Mouse (Mus musculus) frontal cortex, adult 2 months (tissue): ENCODE measurements at regions not wholly inside any gene's neighbourhood (a gene's known extent, or its start where the extent isn't known, plus 50 kb on each side); places are given as distances from the start of the nearest gene placed in this dataset.
A peak's percentile ranks its signal among the peaks of the same experiment; 100 is the strongest.

Source experiments
- DNase-seq, 2 experiments: peaks; one replicate each; pipeline ENCODE4 v3.0.0; 2022; ENCODE audit warnings: low spot score in 1 of 2; ENCODE audit errors: extremely low spot score in 1 of 2

DNA sequence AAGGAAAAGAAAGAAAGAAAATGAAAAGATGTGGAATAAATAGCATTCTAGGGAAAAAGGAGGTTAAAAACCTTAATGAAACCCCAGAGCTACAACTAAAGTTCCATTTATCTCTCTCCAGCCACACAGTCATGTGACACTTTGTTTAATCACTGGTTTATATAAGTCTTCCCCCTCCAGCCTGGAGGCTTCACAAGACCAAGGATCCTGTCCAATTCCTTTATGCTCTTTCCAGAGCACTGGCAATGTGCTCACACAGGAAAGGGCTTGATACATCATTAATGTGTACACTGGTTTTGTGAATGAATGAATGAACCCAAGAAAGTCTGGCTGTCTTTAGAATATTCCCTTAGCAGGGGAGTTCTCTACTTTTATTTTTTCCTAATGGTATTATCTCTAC lies 221.1 kb upstream of the Xrcc4 start:
- no peak for DNase-seq

DNA sequence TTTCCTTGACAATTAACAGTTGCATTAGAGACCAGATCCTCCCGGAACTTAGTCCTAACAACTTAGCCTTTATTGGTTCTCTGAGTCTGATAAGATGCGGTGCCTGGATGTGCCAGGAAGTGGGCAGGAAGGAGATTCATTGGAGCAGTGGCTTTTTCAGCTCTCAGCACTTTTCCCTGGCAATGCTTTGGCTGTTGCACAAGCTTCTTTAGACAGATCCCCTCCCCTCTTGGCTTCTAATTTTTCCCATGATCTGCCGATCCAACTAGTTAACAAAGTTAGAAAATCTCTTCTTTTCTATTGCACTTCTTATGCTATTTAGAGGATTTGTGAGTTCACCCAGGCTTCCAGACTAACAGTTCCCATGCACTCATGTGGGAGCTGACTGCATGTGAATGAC lies 211.1 kb upstream of the Xrcc4 start:
- DNase-seq: no peak

GRCm38 (mm10) chr13:90294648-90295007 lies 205.2 kb upstream of the Xrcc4 start:
- DNase-seq: no peak

DNA sequence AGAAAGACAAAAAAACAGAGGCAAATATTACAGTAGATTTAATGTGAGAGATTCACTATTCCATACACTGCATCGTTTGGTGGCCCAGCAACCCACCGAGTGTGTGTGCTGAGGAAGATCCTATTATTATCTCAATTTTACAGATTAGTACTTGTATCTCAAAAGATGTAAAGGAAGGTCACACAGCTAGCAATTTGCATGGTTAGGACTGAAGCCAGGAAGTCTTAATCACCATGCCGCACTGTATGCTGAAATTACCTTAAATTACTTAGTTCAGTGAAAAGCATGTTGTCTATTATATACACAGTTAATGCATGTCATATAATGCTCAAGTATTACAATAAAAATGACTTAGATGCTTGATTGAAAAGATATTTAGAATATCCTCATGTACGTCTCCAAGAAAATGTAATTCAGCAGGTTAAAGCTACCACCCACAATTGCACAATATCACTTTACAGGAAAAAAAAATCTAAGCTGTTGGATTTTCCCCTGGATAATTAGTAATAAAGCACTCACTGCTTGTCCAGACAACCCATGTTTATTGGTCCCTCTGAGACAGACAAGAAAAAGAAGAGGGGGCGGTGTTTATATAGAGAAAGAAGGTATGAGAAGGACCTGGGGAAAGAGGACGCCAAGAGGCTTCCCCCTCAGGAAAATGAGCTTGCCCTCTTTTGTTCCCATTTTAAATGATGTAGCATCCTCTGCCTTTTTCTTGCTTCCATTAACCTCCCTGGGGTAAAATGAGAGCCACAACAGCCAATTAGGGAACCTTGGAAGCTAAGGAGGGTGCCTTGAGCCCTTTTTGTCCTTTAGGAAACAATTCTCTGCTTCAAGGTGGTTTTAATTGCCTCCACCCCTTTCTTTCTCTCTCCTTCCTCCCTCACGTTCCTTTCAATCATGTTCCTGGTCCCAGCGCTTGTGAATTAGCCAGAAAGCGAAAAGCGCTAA lies 204.6 kb upstream of the Xrcc4 start:
- DNase-seq: no peak

- peak in 1 of 2 experiments; percentile 17 for DNase-seq
Observed at GRCm38 (mm10) chr13:90292905-90293304, 203.5 kb upstream of the Xrcc4 start.

DNA sequence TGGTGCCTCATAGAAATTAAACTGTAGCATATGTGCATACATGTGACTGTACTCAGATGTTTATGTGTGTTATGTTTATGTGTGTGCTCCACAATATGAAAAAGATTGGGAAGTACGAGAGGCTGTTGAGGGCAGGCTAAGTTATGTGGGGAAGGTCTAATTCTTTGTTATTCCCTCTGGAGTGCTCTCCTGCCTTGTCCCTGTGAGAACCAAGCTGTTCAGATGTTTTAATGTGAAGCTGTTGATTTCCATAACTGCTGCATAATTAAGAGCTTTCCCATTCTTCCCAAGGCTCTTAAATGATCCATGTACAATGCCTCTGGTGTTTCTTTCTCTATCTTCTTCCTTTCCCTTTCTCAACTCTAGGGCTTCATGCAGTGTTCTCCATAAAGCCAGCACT lies 202.7 kb upstream of the Xrcc4 start:
- no peak for DNase-seq

- no peak for DNase-seq
Observed at GRCm38 (mm10) chr13:90280976-90281375, 191.6 kb upstream of the Xrcc4 start.

DNA sequence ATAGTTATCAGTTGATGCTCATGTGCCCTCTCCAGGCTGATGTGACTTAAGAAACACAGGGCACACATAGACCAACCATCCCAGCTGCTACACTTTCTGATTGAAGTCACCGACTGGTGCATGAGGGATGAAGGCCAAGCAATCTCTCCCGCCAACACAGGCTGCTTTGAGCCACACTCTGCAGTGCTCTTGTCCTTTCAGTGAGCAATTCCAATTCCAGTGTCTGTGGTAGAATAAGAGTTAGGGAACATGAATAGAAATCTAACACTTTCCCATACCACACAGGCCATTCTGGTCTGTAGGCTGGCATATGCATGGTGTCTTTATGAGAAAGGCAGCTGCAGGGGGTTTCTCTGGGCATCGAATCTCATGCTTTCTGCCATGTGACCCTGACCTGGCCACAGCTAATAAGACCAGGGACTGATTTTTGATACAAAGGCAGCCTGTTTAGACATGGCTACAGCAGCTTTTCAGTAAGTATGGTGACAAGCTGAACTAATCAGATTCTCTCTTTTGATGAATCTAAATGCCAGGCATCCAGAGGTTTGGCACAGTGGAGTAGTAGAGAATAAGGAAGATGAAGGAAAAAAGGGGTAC lies 190.5 kb upstream of the Xrcc4 start:
- DNase-seq: peak in 1 of 2 experiments; percentile 9

GRCm38 (mm10) chr13:90279355-90279754 lies 189.9 kb upstream of the Xrcc4 start:
- DNase-seq: no peak

DNA sequence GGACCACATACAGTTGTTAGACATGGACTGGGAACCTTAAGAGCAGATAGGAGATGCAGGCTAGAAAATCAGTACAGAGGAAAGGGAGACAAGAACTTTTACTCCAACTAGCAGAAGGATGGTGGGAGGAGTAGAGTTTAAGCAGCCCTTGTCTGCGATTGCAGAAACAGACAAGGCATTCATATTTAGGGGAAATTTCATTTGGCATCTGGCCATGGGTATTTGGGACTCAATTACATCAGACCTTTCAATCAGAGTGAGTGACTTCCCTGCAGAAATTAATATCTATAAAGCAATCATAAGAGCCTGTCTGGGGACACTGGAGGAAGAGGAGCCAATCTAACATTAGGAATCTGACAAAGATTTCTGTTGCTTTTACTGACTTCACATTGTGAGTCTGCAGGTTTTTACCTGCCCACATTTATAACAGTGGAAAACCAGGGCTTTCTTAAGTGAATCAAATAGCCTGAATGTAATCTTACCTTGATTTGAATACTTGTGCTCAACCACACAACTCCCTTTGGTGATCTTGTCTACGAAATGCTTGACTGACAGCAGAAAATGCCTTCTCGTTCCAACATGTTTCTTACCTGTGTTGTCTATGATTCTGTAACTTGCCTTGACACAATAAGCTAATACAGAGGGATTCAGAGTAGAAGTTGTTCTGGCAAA lies 169.8 kb upstream of the Xrcc4 start:
- peak in 1 of 2 experiments; percentile 9 for DNase-seq

- DNase-seq: no peak
Observed at GRCm38 (mm10) chr13:90252981-90253380, 163.6 kb upstream of the Xrcc4 start.

- DNase-seq: no peak
Observed at GRCm38 (mm10) chr13:90245997-90246765, 156.8 kb upstream of the Xrcc4 start.

- no peak for DNase-seq
Observed at GRCm38 (mm10) chr13:90238331-90238730, 148.9 kb upstream of the Xrcc4 start.

GRCm38 (mm10) chr13:90233986-90234385 lies 144.6 kb upstream of the Xrcc4 start:
- DNase-seq: no peak

GRCm38 (mm10) chr13:90233561-90233960 lies 144.2 kb upstream of the Xrcc4 start:
- DNase-seq: no peak

DNA sequence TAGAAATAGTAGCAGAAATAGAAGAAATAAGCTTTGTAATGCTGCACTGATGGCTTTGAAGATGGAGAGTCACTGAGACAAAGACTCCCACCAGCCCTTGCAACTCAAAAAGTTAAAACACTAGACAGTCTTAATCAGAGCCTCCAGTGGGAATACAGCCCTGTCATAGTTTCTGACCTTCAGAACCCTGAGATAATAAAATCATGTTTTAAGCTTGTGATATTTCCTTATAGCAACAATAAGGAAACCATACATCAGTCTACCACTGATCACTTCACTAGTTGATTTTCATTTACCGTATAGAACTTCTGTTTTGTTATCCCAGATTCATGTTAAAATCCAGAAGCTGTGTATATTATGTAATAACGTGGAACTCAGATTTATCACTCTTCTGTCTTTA lies 139.7 kb upstream of the Xrcc4 start:
- no peak for DNase-seq

GRCm38 (mm10) chr13:90226212-90226611 lies 136.8 kb upstream of the Xrcc4 start:
- no peak for DNase-seq

GRCm38 (mm10) chr13:90212390-90212789 lies 123.0 kb upstream of the Xrcc4 start:
- no peak for DNase-seq

DNA sequence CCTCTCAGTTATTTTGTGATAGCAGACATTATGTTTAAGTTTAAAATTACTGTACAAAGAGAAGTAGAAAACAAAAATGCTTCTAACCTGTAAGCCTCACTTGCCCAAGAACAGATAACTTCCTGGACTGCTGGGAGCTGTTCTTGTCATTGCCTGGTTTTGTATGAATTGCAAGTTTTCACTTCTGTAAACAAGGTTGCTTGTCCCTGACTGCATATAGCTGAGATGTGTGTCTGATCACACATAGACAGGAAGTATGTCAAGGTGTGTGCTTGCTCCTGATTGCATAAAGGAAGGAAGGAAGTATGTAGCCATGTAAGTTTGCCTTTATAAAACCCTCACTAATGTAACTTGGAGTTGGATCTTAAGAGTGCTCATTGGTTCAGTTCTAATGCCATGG lies 118.5 kb upstream of the Xrcc4 start:
- DNase-seq: no peak
